Mouse (Mus musculus) neural tube, embryonic 12.5 days (tissue): ENCODE data around the gene Btg4. TPM values are rescaled to one million over a fixed set of nuclear protein-coding genes. Genes with fewer than 3 reads are reported as not detected.

Experiments used
- microRNA counts: library from miRNA; unstranded; fragments of <30 nt; microRNA quantifications from one replicate; lab custom pipeline; 2017
- microRNA-seq: library from miRNA; unstranded; fragments of <30 nt; microRNA quantifications from one replicate; pipeline ENCODE4, GENCODE M21; 2017
- polyA plus RNA-seq: library from polyadenylated mRNA; unstranded; fragments of >200 nt; fragmentation: Nextera tagmentation; extraction: Ambion mirVana; gene quantifications from 2 replicates; pipeline ENCODE4 v1.2.1, GENCODE M21; 2016

Btg4 gene
- polyA plus RNA-seq, 1 experiment from 2014 or later, result not detected

MicroRNAs encoded within 50 kb of the gene (microRNA counts, 519-probe panel; counts per million panel counts)
- microRNA mmu-miR-34b-3p (lab: Ali Mortazavi, UCI), result 342 counts per million, percentile 67 among the panel's probes with 10 or more counts
- 342 counts per million, percentile 67 among the panel's probes with 10 or more counts for microRNA mmu-miR-34b-5p (lab: Ali Mortazavi, UCI)
- 342 counts per million, percentile 67 among the panel's probes with 10 or more counts for microRNA mmu-miR-34c (lab: Ali Mortazavi, UCI)

Small RNA genes within 50 kb of the gene (microRNA-seq; reads per million reads assigned to microRNA genes)
- gene Mir34b (20.5 reads per million, percentile 30 among the genes with 10 or more reads in this experiment), gene Mir34c (444 reads per million, percentile 71 among the genes with 10 or more reads in this experiment)

Other genes starting within 250 kb of the Btg4 start
- gene Ppp2r1b, start 215.6 kb upstream of the Btg4 start, polyA plus RNA-seq, result 85.2 and 86.8 TPM in 2 replicates
- gene Sik2, start 51.8 kb upstream of the Btg4 start, polyA plus RNA-seq, result 14.3 and 14.4 TPM in 2 replicates
- gene Layn, start 16.2 kb downstream of the Btg4 start, polyA plus RNA-seq, result 2.0 and 2.1 TPM in 2 replicates
- 0.20 TPM in 1 of 2 replicates, not detected in the other for gene 4833427G06Rik, start 41.2 kb downstream of the Btg4 start, polyA plus RNA-seq
- gene Gm32742, start 104.6 kb downstream of the Btg4 start, polyA plus RNA-seq, result 0.03 TPM in 1 of 2 replicates, not detected in the other
- 0.34 TPM in 1 of 2 replicates, not detected in the other for gene Pou2af1, start 152.8 kb downstream of the Btg4 start, polyA plus RNA-seq
- gene Colca2, start 217.7 kb downstream of the Btg4 start, polyA plus RNA-seq, result 0.75 and 0.79 TPM in 2 replicates